Mouse (Mus musculus) neural tube, embryonic 14.5 days (tissue): ENCODE measurements at regions not wholly inside any gene's neighbourhood (a gene's known extent, or its start where the extent isn't known, plus 50 kb on each side); places are given as distances from the start of the nearest gene placed in this dataset.

Experiments used
- ATAC-seq: fragments of 200-750 bp; cut with Nextera tagmentation; 2 replicates; pipeline ENCODE4 v1.8.0; 2017; ENCODE audit warnings: low read depth, mild to moderate bottlenecking, moderate TSS enrichment, moderate library complexity
- H3K27ac ChIP-seq: fragments of 300-500 bp; sonication (generic); 2 replicates; pipeline ENCODE4 v1.5.1; 2014; ENCODE audit warnings: low read depth, mild to moderate bottlenecking, control low read depth, low read length, moderate library complexity, mixed read lengths
- H3K27me3 ChIP-seq: fragments of 300-500 bp; sonication (generic); 2 replicates; pipeline ENCODE4 v1.6.1; 2014; ENCODE audit warnings: low read length; ENCODE audit not compliant: control insufficient read depth, insufficient read depth
- H3K36me3 ChIP-seq: fragments of 300-500 bp; sonication (generic); 2 replicates; pipeline ENCODE4 v1.6.1; 2014; ENCODE audit warnings: low read length, mixed read lengths; ENCODE audit not compliant: control insufficient read depth, insufficient read depth
- H3K4me1 ChIP-seq: fragments of 300-500 bp; sonication (generic); 2 replicates; pipeline ENCODE4 v1.6.1; 2014; ENCODE audit warnings: low read length; ENCODE audit not compliant: control insufficient read depth, insufficient read depth
- H3K4me2 ChIP-seq: fragments of 300-500 bp; sonication (generic); 2 replicates; pipeline ENCODE4 v1.6.1; 2014; ENCODE audit warnings: mild to moderate bottlenecking, low read depth, low read length, control low read depth
- H3K4me3 ChIP-seq: fragments of 300-500 bp; sonication (generic); 2 replicates; pipeline ENCODE4 v1.5.1; 2014; ENCODE audit warnings: low read depth, low read length, control low read depth, mixed read lengths
- H3K9ac ChIP-seq: fragments of 300-500 bp; sonication (generic); replicated peaks from 2 replicates; pipeline ENCODE4 v1.6.1; 2014; ENCODE audit warnings: low read depth, mild to moderate bottlenecking, control low read depth, low read length, mixed read lengths
- H3K9me3 ChIP-seq: fragments of 300-500 bp; sonication (generic); 2 replicates; pipeline ENCODE4 v1.6.1; 2016; ENCODE audit warnings: low read length; ENCODE audit not compliant: control insufficient read depth
- WGBS: fragments of 180-500 bp; shearing (Covaris S2); extraction: QIAGEN DNeasy Blood & Tissue Kit; methylation state at CpG from one replicate; pipeline ENCODE4 v1.1.7; 2014; 5-methylcytosine and 5-hydroxymethylcytosine counted together

DNA sequence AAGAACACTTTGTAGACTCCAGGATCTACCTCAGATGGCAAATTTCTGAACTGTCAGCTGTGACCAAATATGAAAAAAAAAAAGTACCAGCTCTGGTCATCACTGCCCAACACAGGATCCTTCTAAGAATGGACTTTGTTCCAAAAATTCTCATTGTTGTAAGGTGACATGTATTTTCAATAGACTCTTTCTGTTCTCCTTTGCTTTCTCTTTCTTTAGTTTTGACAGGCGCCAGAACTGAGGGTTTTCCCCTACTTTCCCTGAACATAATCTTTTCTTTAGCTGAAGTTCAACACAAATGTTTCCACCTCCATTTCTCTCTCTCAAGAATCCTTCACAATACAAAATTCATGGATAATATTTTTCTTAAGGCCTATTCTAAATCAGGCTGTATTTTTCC, 579.1 kb upstream of the C030005K15Rik start:
- Histone ChIP-seq H3K9me3 (no peaks in the 10 kb centered on the region), H3K4me1 (no peaks in the 10 kb centered on the region), H3K27ac (no peak overlapping the region), H3K27me3 (no peaks in the 10 kb centered on the region), H3K9ac (no peak overlapping the region), H3K36me3 (no peaks in the 10 kb centered on the region), H3K4me3 (no peak overlapping the region), H3K4me2 (no peak overlapping the region)
- WGBS, result 95% methylated on average over 1 of the region's 1 CpGs
- ATAC-seq, result no peak

DNA sequence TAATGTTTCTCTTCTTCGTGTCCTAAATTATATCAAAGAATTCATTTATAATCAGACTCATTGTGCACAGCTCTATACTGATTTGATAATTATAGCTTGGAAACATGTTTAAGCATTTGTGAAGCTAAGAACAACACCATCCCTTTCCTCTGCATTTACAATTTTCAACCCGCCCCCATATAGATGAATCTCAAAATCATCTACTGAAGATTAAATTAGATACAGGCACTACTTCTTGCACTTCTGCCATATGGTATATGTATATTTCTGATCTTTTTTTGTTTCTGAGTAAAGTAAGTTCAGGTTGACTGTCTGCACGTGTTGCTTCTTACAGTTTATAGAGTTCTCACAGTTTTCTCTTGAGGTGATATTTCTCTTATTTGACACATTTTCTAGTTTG, 583.1 kb upstream of the C030005K15Rik start:
- H3K9me3 ChIP-seq, result no peaks in the 10 kb centered on the region
- no peak overlapping the region for H3K4me2 ChIP-seq
- no peak overlapping the region for H3K27ac ChIP-seq
- H3K27me3 ChIP-seq, result no peaks in the 10 kb centered on the region
- no peaks in the 10 kb centered on the region for H3K36me3 ChIP-seq
- no peak for ATAC-seq
- H3K4me3 ChIP-seq, result no peak overlapping the region
- H3K9ac ChIP-seq, result no peak overlapping the region
- no peaks in the 10 kb centered on the region for H3K4me1 ChIP-seq
- 91% methylated on average over 3 of the region's 3 CpGs for WGBS

DNA sequence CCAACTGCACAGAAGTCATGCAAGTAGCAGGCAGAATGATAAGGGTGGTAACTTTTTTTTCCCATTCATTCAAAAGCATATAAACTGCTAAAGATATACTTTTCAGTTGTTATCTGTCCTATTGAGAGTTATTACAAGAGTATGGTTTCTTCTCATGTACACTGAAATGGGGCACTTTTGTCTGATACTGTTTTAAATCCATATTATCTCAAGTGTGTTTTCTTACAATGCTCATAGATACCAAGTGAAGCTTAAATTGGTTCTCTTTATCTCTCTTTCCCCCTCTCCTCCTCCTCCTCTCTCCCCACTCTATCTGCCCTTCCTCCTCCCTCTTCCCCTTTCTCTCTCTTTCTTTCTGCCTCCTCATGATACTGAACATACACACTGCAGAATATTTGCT, 584.8 kb upstream of the C030005K15Rik start:
- Histone ChIP-seq H3K36me3 (no peaks in the 10 kb centered on the region), H3K4me2 (no peak overlapping the region), H3K9me3 (no peaks in the 10 kb centered on the region), H3K4me3 (no peak overlapping the region), H3K27ac (no peak overlapping the region), H3K27me3 (no peaks in the 10 kb centered on the region), H3K4me1 (no peaks in the 10 kb centered on the region), H3K9ac (no peak overlapping the region)
- no peak for ATAC-seq

DNA sequence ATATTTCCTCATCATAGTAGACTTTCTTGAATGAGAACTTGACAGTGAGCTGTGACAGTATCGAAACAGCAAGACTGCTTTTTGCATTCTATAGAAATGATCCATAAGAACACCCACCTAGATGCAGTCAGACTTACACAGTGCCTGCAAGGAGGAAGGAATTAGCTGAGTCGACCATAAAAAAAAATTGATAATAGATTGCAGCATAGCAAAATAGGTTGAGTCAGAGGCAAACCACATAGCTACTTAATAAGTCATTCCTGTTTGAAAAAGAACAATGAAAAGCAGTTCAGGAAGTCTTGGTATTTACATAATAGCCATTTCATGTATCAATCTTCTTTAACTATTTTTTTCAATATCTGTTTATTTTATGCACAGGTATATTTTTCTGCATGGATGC, 591.9 kb upstream of the C030005K15Rik start:
- 80% methylated on average over 2 of the region's 2 CpGs for WGBS
- Histone ChIP-seq H3K27ac (no peak overlapping the region), H3K9me3 (no peaks in the 10 kb centered on the region), H3K4me2 (no peak overlapping the region), H3K27me3 (no peaks in the 10 kb centered on the region), H3K9ac (no peak overlapping the region), H3K4me3 (no peak overlapping the region), H3K36me3 (no peaks in the 10 kb centered on the region), H3K4me1 (no peaks in the 10 kb centered on the region)
- no peak for ATAC-seq

DNA sequence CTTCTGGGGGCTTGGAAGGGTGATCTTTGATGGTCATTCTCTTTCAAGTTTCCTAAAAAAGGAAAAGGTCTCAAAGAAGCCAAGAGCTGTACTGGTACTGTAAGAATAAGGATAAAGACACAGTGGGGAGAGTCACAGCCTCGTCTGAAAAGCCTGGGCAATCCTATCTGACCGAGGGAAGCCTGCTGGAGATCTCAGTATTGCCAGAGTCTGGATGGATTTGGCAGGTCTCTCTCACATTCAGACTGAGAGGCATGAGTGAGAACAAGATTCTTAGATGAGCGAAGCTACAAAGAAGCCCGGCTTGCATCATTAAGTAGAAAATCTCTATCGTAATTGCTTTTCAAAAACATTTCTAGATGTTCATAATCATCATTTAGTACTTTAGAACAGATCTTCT, 590.4 kb upstream of the Atp2b1 start:
- no peaks in the 10 kb centered on the region for H3K9me3 ChIP-seq
- no peak overlapping the region for H3K9ac ChIP-seq
- H3K4me2 ChIP-seq, result no peak overlapping the region
- no peak overlapping the region for H3K27ac ChIP-seq
- H3K36me3 ChIP-seq, result no peaks in the 10 kb centered on the region
- H3K4me1 ChIP-seq, result no peaks in the 10 kb centered on the region
- H3K27me3 ChIP-seq, result no peaks in the 10 kb centered on the region
- 87% methylated on average over 5 of the region's 5 CpGs for WGBS
- H3K4me3 ChIP-seq, result no peak overlapping the region
- no peak for ATAC-seq

DNA sequence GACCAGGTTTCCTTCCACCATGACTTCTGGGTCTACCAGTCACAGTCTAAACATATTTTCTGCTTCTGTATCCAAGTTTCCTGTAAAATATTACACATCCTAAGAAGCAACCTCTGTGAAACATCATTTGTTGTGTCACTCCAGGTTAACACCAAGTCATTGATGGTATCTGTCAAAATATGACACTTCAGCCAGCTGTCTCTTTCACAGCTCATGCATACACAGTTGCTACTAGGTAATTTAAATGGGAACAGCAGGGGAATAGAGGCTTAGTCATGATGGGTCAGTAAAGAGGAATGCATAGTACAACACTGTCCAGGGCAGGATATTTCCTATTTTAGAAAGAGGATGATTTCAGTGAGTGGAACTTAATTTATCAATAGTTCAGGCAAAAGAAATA, 589.6 kb upstream of the Atp2b1 start:
- no peak overlapping the region for H3K9ac ChIP-seq
- no peak overlapping the region for H3K4me3 ChIP-seq
- H3K9me3 ChIP-seq, result no peaks in the 10 kb centered on the region
- no peaks in the 10 kb centered on the region for H3K36me3 ChIP-seq
- H3K4me1 ChIP-seq, result no peaks in the 10 kb centered on the region
- no peaks in the 10 kb centered on the region for H3K27me3 ChIP-seq
- H3K4me2 ChIP-seq, result no peak overlapping the region
- H3K27ac ChIP-seq, result no peak overlapping the region
- ATAC-seq, result no peak

DNA sequence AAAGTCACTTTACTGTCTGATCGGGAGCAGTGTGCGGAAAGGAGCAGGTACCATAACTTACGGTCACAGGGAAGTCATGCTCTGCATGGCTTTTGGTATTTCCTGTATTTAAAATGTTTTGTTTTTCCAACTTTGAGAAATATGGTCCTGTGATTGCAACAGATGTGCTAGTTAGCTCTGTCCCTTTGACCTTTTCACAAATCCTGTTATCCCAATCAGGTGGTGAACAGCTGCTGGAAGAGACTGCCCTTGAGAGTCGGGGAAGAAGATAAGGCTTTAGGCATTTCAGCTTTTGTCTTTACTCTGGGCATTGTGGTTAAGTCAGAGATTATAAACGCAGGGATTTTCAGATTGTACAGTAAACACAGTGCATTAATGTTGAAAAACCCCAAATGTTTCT, 588.5 kb upstream of the Atp2b1 start:
- Histone ChIP-seq H3K9ac (no peak overlapping the region), H3K9me3 (no peaks in the 10 kb centered on the region), H3K4me1 (no peaks in the 10 kb centered on the region), H3K4me3 (no peak overlapping the region), H3K27me3 (no peaks in the 10 kb centered on the region), H3K27ac (no peak overlapping the region), H3K4me2 (no peak overlapping the region), H3K36me3 (no peaks in the 10 kb centered on the region)
- ATAC-seq, result no peak
- WGBS, result 81% methylated on average over 5 of the region's 5 CpGs

DNA sequence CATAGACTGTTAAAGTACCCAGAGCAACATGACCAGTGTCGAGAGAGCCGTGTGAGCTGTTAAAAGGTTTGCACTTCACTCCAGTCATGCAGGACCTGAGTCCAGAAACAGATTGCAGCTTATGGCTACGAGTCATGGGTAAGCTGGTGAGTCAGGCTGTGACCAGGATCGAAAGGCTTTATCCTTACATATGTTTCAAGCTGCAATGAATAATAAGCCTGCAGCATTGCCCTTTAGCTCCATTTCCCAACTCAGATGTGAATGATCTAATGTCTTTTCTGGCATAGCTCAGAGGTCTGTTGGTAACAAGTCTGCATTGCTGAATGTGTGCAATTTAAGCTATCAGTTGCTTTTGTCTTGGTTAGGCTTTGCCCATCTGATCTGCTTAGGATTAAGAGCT, 581.5 kb upstream of the Atp2b1 start:
- Histone ChIP-seq H3K4me3 (no peak overlapping the region), H3K27ac (no peak overlapping the region), H3K9me3 (no peaks in the 10 kb centered on the region), H3K9ac (no peak overlapping the region), H3K36me3 (no peaks in the 10 kb centered on the region), H3K27me3 (no peaks in the 10 kb centered on the region), H3K4me1 (no peaks in the 10 kb centered on the region), H3K4me2 (no peak overlapping the region)
- 74% methylated on average over 4 of the region's 4 CpGs for WGBS
- no peak for ATAC-seq

DNA sequence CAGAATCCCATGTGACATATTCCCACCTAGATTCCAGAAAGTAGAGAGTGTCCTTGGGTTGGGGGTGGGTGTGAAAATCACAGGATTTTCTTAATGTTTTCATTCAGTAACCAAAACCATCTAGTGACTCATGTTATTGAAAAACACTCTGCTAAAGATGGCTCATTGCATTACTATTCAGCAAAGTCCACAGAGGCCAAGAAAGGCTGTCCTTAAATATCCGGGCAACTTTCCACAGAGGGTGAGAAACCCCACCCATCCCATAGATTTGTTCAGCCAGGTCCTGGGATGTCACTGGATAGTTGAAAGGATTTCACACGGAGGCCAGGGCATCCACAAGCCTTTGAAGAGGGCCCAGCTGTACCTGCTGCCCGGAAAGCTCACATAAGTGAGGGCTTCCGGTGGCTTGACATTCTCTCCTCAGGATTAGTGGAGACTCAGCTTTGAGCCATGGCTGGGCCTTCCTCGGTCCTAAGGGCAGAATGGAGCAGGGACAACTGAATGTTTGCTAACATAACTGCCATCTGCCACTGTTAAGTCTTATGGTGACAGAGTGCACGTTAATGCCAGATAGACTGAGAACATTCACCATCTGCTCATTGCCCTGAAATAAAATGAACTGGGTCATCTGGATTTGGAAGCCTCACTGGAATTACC, 580.7 kb upstream of the Atp2b1 start:
- Histone ChIP-seq H3K9me3 (no peaks in the 10 kb centered on the region), H3K4me2 (no peak overlapping the region), H3K27me3 (no peaks in the 10 kb centered on the region), H3K27ac (no peak overlapping the region), H3K9ac (no peak overlapping the region), H3K36me3 (no peaks in the 10 kb centered on the region), H3K4me3 (no peak overlapping the region), H3K4me1 (no peaks in the 10 kb centered on the region)
- WGBS, result 67% methylated on average over 6 of the region's 6 CpGs
- ATAC-seq, result no peak

DNA sequence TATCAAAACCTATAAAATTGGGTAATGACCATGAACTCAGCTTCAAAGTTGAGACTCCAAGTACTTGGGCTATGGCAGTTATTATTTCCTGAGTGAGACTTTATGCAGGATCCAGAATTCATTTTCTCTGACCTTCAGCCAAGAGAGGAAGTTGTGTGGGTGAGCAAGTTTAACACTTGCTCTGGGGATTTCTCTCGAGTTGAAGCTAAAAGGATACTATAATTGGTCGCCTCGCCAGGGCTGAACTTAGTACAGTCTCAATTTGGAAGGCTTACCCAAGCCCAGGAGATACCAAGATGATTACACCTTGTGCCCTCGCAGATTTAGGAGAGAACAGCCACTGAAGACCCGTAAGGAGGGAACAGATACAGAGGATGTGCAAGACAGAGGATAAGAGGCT, 570.4 kb upstream of the Atp2b1 start:
- Histone ChIP-seq H3K9ac (no peak overlapping the region), H3K4me3 (no peak overlapping the region), H3K4me2 (no peak overlapping the region), H3K36me3 (no peaks in the 10 kb centered on the region), H3K27ac (no peak overlapping the region), H3K4me1 (no peaks in the 10 kb centered on the region), H3K27me3 (no peaks in the 10 kb centered on the region), H3K9me3 (no peaks in the 10 kb centered on the region)
- no peak for ATAC-seq
- WGBS, result 80% methylated on average over 5 of the region's 5 CpGs
